Mouse (Mus musculus): Measurements from ENCODE around the gene Cers5.

DNA sequence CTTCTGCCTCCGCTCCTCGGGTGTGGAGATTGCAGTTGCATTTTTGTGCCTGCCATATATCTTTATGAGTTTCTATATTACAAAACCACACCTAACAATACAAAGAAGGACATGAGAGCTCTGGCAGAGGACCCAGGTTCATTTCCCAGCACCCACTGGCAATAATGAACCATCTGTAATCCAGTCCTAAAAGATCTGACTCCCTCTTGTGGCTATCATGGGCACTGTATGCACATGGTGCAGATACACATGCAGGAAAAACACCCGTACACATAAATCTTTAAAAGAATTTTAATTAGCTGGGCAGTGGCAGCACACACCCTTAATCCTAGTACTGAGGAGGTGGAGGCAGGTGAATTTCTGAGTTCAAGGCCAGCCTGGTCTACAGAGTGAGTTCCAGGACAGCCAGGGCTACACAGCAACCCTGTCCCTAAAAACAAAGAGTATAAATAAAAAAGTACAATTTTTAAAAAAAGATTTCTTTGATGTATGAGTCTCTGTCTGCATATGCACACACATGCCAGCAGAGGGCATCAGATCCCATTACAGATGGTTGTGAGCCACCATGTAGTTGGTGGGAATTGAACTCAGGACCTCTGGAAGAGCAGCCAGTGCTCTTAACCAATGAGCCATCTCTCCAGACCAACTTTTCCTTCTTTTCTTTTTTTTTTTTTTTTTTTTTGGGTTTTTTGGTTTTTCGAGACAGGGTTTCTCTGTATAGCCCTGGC lies 43.5 kb downstream of the Cers5 start:
- TF ChIP-seq CTCF (IDR thresholded peaks at IDR 0.05; ENCODE audit: low read depth, low read length): no peak
- TF ChIP-seq GATA1 (IDR thresholded peaks at IDR 0.05; ENCODE audit: borderline replicate concordance, low read length): no peak
